Comparison of ENCODE assay signal across 10 mouse cellular contexts in the genomic region with DNA sequence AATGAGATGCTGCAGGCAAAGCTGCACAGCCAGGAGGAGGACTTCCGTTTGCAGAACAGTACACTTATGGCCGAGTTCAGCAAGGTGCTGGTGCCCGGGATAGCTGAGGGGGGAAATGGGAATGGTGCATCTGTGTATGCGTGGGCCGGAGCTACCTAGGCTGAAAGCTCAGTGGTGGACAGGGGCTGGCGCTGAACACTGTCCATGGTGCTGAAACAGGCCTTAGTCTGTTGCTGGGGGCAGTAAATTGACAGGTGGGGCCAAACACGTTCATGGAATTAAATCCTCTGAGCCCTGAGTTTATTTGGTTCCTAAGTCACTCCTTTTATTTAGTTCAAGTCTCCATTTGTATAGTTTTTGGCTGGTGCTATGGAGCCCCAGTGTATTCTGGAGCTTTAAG. TPM values are rescaled to one million over a fixed set of nuclear protein-coding genes. Genes with fewer than 3 reads are reported as not detected.
A peak's percentile ranks its signal among the peaks of the same experiment; 100 is the strongest.
DNase-seq lines count a peak whose midpoint lies in the region; ATAC-seq and TF ChIP-seq lines count a peak whose summit lies in the region.
"Had no signal": no experiment of that assay in that cellular context is flagged by ENCODE, and none has a peak within 500 bp of the region (broad histone marks: within the 10 kb centered on the region; RNA-seq: fewer than 3 reads in every experiment).

No protein-coding gene starts in this region.

- H3K4me3 ChIP-seq in heart, adult 2 months = no peak overlapping the region
- H3K4me3 ChIP-seq in heart, embryonic 12.5 days = no peak overlapping the region
- H3K4me3 ChIP-seq: embryonic facial prominence, embryonic 12.5 days had no signal

- TF ChIP-seq CTCF in heart, adult 2 months (IDR thresholded peaks at IDR 0.05) = no peak

- peak; percentile 6 to 41 for DNase-seq in heart, adult 2 months
- DNase-seq in A20 (ENCODE audit: low read depth, low spot score) = peak; percentile 19
- peak; percentile 58 for DNase-seq in embryo, embryonic 10.5 days (ENCODE audit: low spot score)
- DNase-seq in lung, postnatal 25 days (ENCODE audit: low spot score) = peak; percentile 5
- DNase-seq in cerebellum, postnatal 25 days = no peak
- DNase-seq in right cerebral cortex, postnatal 14 days = no peak
- DNase-seq in cerebellum, adult 9-10 months = no peak

- H3K9ac ChIP-seq in heart, adult 2 months (ENCODE audit: low read depth, low read length) = no peak overlapping the region
- H3K9ac ChIP-seq in heart, embryonic 12.5 days = no peak overlapping the region
- H3K9ac ChIP-seq: embryonic facial prominence, embryonic 12.5 days had no signal

- H3K27me3 ChIP-seq in heart, adult 2 months (ENCODE audit: control insufficient read depth, insufficient read depth, low read length) = no peaks in the 10 kb centered on the region
- no peaks in the 10 kb centered on the region for H3K27me3 ChIP-seq in heart, embryonic 12.5 days (replicated peaks)
- H3K27me3 ChIP-seq: embryonic facial prominence, embryonic 12.5 days had no signal

- H3K4me1 ChIP-seq in heart, adult 2 months (ENCODE audit: control insufficient read depth, insufficient read depth, low read length) = peaks cover 1% of the 10 kb centered on the region; the same call in 1 of the 2 replicates
- 0 out of 2 replicates have a peak, but pooled peaks cover 6% of the 10 kb centered on the region for H3K4me1 ChIP-seq in heart, embryonic 12.5 days (replicated peaks)
- H3K4me1 ChIP-seq: embryonic facial prominence, embryonic 12.5 days had no signal

- H3K9me3 ChIP-seq in heart, embryonic 12.5 days (replicated peaks) = no peaks in the 10 kb centered on the region
- H3K9me3 ChIP-seq: embryonic facial prominence, embryonic 12.5 days; G1E had no signal

- H3K4me2 ChIP-seq in heart, embryonic 12.5 days = no peak overlapping the region
- H3K4me2 ChIP-seq: embryonic facial prominence, embryonic 12.5 days had no signal

- ATAC-seq in heart, embryonic 12.5 days (ENCODE audit: insufficient number of reproducible peaks, low FRiP score) = no peak

- TF ChIP-seq POLR2A in heart, adult 2 months (IDR thresholded peaks at IDR 0.05; ENCODE audit: insufficient read depth, low read depth, low read length) = no peak

- no peaks in the 10 kb centered on the region for H3K79me2 ChIP-seq in heart, adult 2 months (replicated peaks; ENCODE audit: control insufficient read depth, insufficient read depth, low read length)

- H3K36me3 ChIP-seq in heart, adult 2 months (ENCODE audit: control insufficient read depth, insufficient read depth, low read length) = no peaks in the 10 kb centered on the region
- H3K36me3 ChIP-seq in heart, embryonic 12.5 days = peaks cover 14% of the 10 kb centered on the region; the same call in 1 of the 2 replicates

- WGBS in heart, adult 2 months = 24% methylated on average over 7 of the region's 7 CpGs
- whole genome bisulfite sequencing in heart, embryonic 12.5 days = 21% methylated on average over 7 of the region's 7 CpGs

- no peak overlapping the region for H3K27ac ChIP-seq in heart, adult 2 months
- H3K27ac ChIP-seq in heart, embryonic 12.5 days (ENCODE audit: poor library complexity, severe bottlenecking) = no peak overlapping the region
- H3K27ac ChIP-seq: embryonic facial prominence, embryonic 12.5 days had no signal

- intact Hi-C loops in heart, adult 2 months (cut with DNase I) = no loop called here

- no peak for TF ChIP-seq EP300 in heart, adult 2 months (IDR thresholded peaks at IDR 0.05; ENCODE audit: insufficient read depth, low read depth, low read length)

RNA-seq across cellular contexts. Expression of a gene that starts 5.5 kb away (rescaled TPM):
- 10 to 100 TPM; 20.8 to 24.6 TPM for total RNA-seq in heart, adult 2 months (2021)
- polyA plus RNA-seq in heart, adult 2 months (2012; rRNA removed) = 25.3 and 38.9 TPM in 2 replicates
- 32.0 and 32.2 TPM in 2 replicates for polyA plus RNA-seq in heart, embryonic 12.5 days (2016; fragmentation: Nextera tagmentation; extraction: Ambion mirVana)

RNA-seq across cellular contexts. Expression of a gene that starts 27.1 kb away (rescaled TPM):
- under 1 TPM; 0.21 to 0.27 TPM for total RNA-seq in heart, adult 2 months (2021)
- 0.59 and 1.2 TPM in 2 replicates for polyA plus RNA-seq in heart, adult 2 months (2012; rRNA removed)
- 1.4 and 1.9 TPM in 2 replicates for polyA plus RNA-seq in heart, embryonic 12.5 days (2016; fragmentation: Nextera tagmentation; extraction: Ambion mirVana)

RNA-seq across cellular contexts. Expression of a gene that starts 32.7 kb away (rescaled TPM):
- total RNA-seq in heart, adult 2 months (2021) = 10 to 100 TPM; 13.0 to 15.4 TPM
- 11.1 and 13.5 TPM in 2 replicates for polyA plus RNA-seq in heart, adult 2 months (2012; rRNA removed)
- 22.3 TPM in 2 replicates for polyA plus RNA-seq in heart, embryonic 12.5 days (2016; fragmentation: Nextera tagmentation; extraction: Ambion mirVana)

RNA-seq across cellular contexts. Expression of a gene that starts 44.3 kb away (rescaled TPM):
- 1 to 10 TPM in 1 of 2 experiments, under 1 TPM in 1; 0.32 to 1.1 TPM for total RNA-seq in heart, adult 2 months (2021)
- 1.1 and 2.8 TPM in 2 replicates for polyA plus RNA-seq in heart, adult 2 months (2012; rRNA removed)
- 6.6 and 8.2 TPM in 2 replicates for polyA plus RNA-seq in heart, embryonic 12.5 days (2016; fragmentation: Nextera tagmentation; extraction: Ambion mirVana)

RNA-seq across cellular contexts. Expression of a gene that starts 46.1 kb away (rescaled TPM):
- 10 to 100 TPM; 20.3 to 24.5 TPM for total RNA-seq in heart, adult 2 months (2021)
- 16.6 and 19.1 TPM in 2 replicates for polyA plus RNA-seq in heart, adult 2 months (2012; rRNA removed)
- 41.1 and 41.2 TPM in 2 replicates for polyA plus RNA-seq in heart, embryonic 12.5 days (2016; fragmentation: Nextera tagmentation; extraction: Ambion mirVana)

Comparison
In these comparisons a context has a peak if more than half of its experiments do, and no peak if none do; other contexts are left out.
1. DNase-seq: peak in heart, adult 2 months (2 of 2), A20 (single experiment), embryo, embryonic 10.5 days (single experiment) and lung, postnatal 25 days (single experiment); none in cerebellum, postnatal 25 days (0 of 2), right cerebral cortex, postnatal 14 days (single experiment) and cerebellum, adult 9-10 months (single experiment).